ENCODE assay signal across 9 mouse cellular contexts in genomic region chr6:51216472-51216871, GRCm38 (mm10).
DNase-seq lines count a peak whose midpoint lies in the region; TF ChIP-seq lines count a peak whose summit lies in the region.
"Had no signal": no experiment of that assay in that cellular context is flagged by ENCODE, and none has a peak within 500 bp of the region (broad histone marks: within the 10 kb centered on the region; RNA-seq: fewer than 3 reads in every experiment).

No protein-coding gene starts in this region.

- TF ChIP-seq CTCF in lung, adult 2 months (IDR thresholded peaks at IDR 0.05; ENCODE audit: insufficient read depth, low read length) = no peak

- no peak overlapping the region for H3K4me3 ChIP-seq in lung, adult 2 months (replicated peaks; ENCODE audit: extremely low read depth, low read depth, low read length)
- H3K4me3 ChIP-seq: neural tube, embryonic 13.5 days had no signal

- peak; percentile 6 for DNase-seq in right cerebral cortex, adult 18-20 months
- no peak for DNase-seq in right cerebral cortex, postnatal 25 days
- peak; percentile 84 to 90 for DNase-seq in cerebellum, postnatal 10 days
- DNase-seq in heart, postnatal 10 days = peak; percentile 93 to 95
- peak; percentile 17 for DNase-seq in lung, adult 2 months
- peak; percentile 51 to 88 for DNase-seq in urinary bladder, postnatal 36 days (ENCODE audit: low spot score in 2 of 2)
- no peak for DNase-seq in frontal cortex, postnatal 25 days (ENCODE audit: low spot score in 2 of 2)
- no peak for DNase-seq in layer of hippocampus, postnatal 14 days (ENCODE audit: low spot score in 2 of 2)

- 32% methylated on average over 8 of the region's 8 CpGs for WGBS in lung, adult 2 months

- no peak for TF ChIP-seq POLR2A in lung, adult 2 months (IDR thresholded peaks at IDR 0.05; ENCODE audit: borderline replicate concordance, extremely low read depth, low read depth, low read length)

- intact Hi-C loops in heart, postnatal 10 days (cut with DNase I) = no loop called here

- no peaks in the 10 kb centered on the region for H3K4me1 ChIP-seq in lung, adult 2 months (ENCODE audit: control insufficient read depth, insufficient read depth, low read length)

Comparison
In these comparisons a context has a peak if more than half of its experiments do, and no peak if none do; other contexts are left out.
1. DNase-seq: peak in right cerebral cortex, adult 18-20 months (single experiment), cerebellum, postnatal 10 days (2 of 2), heart, postnatal 10 days (2 of 2), lung, adult 2 months (single experiment) and urinary bladder, postnatal 36 days (2 of 2); none in right cerebral cortex, postnatal 25 days (single experiment), frontal cortex, postnatal 25 days (0 of 2) and layer of hippocampus, postnatal 14 days (0 of 2).